Mouse (Mus musculus) forebrain, embryonic 13.5 days (tissue): ENCODE measurements around the gene Sesn2. TPM values are rescaled to one million over a fixed set of nuclear protein-coding genes. Genes with fewer than 3 reads are reported as not detected.

Experiments
- ATAC-seq: fragments of 200-750 bp; cut with Nextera tagmentation; 2 replicates; pipeline ENCODE4 v1.8.0; 2017
- H3K27ac ChIP-seq: fragments of 300-500 bp; sonication (generic); 2 replicates; pipeline ENCODE4 v1.5.1; 2015; ENCODE audit warnings: inconsistent platforms, mild to moderate bottlenecking, moderate library complexity
- H3K27me3 ChIP-seq: fragments of 300-500 bp; sonication (generic); 2 replicates; pipeline ENCODE4 v1.6.1; 2015; ENCODE audit warnings: mild to moderate bottlenecking, inconsistent platforms
- H3K36me3 ChIP-seq: fragments of 300-500 bp; sonication (generic); 2 replicates; pipeline ENCODE4 v1.6.1; 2015; ENCODE audit warnings: mild to moderate bottlenecking, inconsistent platforms; ENCODE audit not compliant: poor library complexity, severe bottlenecking
- H3K4me1 ChIP-seq: fragments of 300-500 bp; sonication (generic); 2 replicates; pipeline ENCODE4 v1.6.1; 2015; ENCODE audit warnings: inconsistent platforms
- H3K4me2 ChIP-seq: fragments of 300-500 bp; sonication (generic); 2 replicates; pipeline ENCODE4 v1.6.1; 2015; ENCODE audit warnings: inconsistent platforms, mild to moderate bottlenecking, moderate library complexity
- H3K4me3 ChIP-seq: fragments of 300-500 bp; sonication (generic); 2 replicates; pipeline ENCODE4 v1.5.1; 2015; ENCODE audit warnings: mild to moderate bottlenecking, inconsistent platforms
- H3K9ac ChIP-seq: fragments of 300-500 bp; sonication (generic); 2 replicates; pipeline ENCODE4 v1.6.1; 2015; ENCODE audit warnings: mild to moderate bottlenecking, inconsistent platforms
- H3K9me3 ChIP-seq: fragments of 300-500 bp; sonication (generic); replicated peaks from 2 replicates; pipeline ENCODE4 v1.6.1; 2016; ENCODE audit warnings: inconsistent platforms
- WGBS: fragments of 180-500 bp; shearing (Covaris S2); methylation state at CpG from one replicate; pipeline ENCODE4 v1.1.7; 2015; 5-methylcytosine and 5-hydroxymethylcytosine counted together
- polyA plus RNA-seq: library from polyadenylated mRNA; unstranded; fragments of >200 nt; fragmentation: Nextera tagmentation; extraction: Ambion mirVana; gene quantifications from 2 replicates; pipeline ENCODE4 v1.2.1, GENCODE M21; 2015

The Sesn2 gene
- polyA plus RNA-seq, 1 experiment from 2014 or later: 6.3 TPM

DNA sequence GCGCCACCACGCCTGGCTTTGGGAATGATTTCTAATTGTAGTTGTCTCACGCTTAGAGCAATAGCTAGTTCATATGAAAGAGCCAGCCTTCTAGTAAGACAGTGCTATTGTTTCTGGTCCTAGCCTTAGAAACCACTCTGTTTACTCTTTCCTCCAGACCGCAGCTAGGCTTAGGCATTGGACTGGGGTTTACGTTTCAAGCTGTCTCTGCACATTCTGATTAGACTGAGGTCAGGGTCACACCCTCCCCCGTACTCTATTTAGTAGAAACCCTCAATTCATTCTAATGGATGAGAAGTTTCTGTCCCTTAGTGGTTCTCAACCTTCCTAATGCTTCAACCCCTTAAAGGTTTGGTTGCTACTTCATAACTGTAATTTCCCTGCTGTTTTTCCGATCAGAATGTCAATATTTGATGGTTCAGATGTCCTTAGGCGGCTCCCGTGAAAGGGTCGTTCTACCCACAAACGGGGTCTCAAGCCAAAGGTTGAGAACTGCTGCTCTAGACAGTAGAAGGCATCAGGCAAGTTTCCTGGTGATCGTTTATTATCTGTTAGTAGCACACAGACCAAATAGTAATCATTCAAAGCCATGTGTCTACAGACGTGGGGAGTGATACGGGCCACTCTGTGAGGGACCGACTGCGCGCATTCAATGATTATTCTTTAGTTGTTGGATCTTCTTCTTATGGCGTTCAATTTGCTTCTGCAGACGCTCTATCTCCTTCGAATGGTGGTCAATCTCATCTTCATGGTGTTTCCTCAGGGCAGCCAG, 19.9 kb upstream of the Sesn2 start:
- H3K4me2 ChIP-seq: no peak overlapping the region
- no peaks in the 10 kb centered on the region for H3K9me3 ChIP-seq
- H3K36me3 ChIP-seq: peaks cover 25% of the 10 kb centered on the region
- H3K9ac ChIP-seq: no peak overlapping the region
- no peak overlapping the region for H3K27ac ChIP-seq
- WGBS: 96% methylated on average over 20 of the region's 20 CpGs
- peaks cover 24% of the 10 kb centered on the region for H3K4me1 ChIP-seq
- no peaks in the 10 kb centered on the region for H3K27me3 ChIP-seq
- no peak for ATAC-seq
- H3K4me3 ChIP-seq: no peak overlapping the region

DNA sequence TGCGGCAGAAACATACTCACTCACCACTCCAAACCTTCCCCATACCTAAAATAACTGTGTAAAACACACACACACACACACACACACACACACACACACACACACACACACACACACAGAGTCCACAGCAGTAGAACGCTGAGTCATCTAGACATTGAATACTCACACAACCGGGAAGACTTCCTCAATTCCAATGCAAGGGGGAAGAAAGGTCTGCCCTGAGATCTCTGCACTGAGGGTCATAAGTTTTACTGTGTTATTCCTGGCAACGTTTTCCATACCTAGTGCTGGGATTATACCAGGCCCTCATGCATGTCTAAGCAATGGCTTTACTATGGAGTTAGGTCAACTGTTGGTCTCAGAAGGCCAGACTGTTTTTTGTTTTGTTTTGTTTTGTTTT, 19.0 kb upstream of the Sesn2 start:
- Histone ChIP-seq H3K4me2 (no peak overlapping the region), H3K27me3 (no peaks in the 10 kb centered on the region), H3K9ac (no peak overlapping the region), H3K4me1 (peaks cover 25% of the 10 kb centered on the region), H3K36me3 (peaks cover 25% of the 10 kb centered on the region), H3K9me3 (no peaks in the 10 kb centered on the region), H3K4me3 (no peak overlapping the region), H3K27ac (no peak overlapping the region)
- 84% methylated on average over 4 of the region's 4 CpGs for WGBS
- no peak for ATAC-seq

DNA sequence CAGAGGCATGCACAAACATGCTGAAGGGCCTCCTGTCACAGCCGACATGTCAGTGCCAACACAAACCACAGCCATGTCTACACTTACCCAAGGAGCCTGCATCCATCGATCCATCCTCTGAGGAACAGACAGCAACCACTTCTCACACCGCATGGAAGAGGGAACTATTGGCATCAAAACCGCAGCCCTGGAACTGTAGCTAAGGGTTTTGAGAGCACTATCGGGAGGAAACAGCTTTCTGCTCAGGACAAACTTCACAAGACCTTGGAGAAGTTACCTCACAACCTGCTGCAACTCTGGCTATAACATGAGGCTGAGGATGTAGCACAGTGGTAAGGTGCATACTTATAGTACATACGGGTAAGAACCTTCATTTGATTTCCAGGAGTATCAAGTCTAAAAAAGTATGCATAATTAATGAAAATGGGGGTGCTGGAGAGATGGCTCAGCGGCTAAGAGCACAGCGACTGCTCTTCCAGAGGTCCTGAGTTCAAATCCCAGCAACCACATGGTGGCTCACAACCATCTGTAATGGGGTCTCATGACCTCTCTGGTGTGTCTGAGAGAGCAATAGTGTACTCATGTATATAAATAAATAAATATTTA, 17.7 kb upstream of the Sesn2 start:
- H3K9me3 ChIP-seq: no peaks in the 10 kb centered on the region
- no peak overlapping the region for H3K4me3 ChIP-seq
- H3K9ac ChIP-seq: no peak overlapping the region
- peaks cover 25% of the 10 kb centered on the region for H3K36me3 ChIP-seq
- H3K4me1 ChIP-seq: peaks cover 20% of the 10 kb centered on the region
- no peak for ATAC-seq
- H3K27ac ChIP-seq: no peak overlapping the region
- no peak overlapping the region for H3K4me2 ChIP-seq
- H3K27me3 ChIP-seq: no peaks in the 10 kb centered on the region
- WGBS: 92% methylated on average over 8 of the region's 8 CpGs

DNA sequence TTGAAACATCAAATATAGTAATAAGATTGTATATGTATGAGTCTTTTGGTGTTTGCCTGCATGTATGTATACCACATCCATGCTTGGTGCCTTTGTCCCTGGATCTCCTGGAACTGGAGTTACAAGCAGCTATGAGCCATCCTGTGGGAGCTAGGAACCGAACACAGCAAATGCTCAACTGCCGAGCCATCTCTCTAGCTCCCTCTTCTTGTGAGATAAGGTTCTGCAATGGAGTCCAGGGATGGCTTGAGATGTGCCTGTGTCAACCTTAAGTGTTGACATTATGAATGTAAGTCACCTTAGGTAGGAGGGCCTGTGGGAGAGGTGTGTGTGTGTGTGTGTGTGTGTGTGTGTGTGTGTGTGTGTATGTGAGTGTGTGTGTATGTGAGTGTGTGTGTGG, 16.4 kb upstream of the Sesn2 start:
- Histone ChIP-seq H3K36me3 (peaks cover 25% of the 10 kb centered on the region), H3K27me3 (no peaks in the 10 kb centered on the region), H3K9ac (no peak overlapping the region), H3K4me3 (no peak overlapping the region), H3K4me2 (no peak overlapping the region), H3K27ac (no peak overlapping the region), H3K9me3 (no peaks in the 10 kb centered on the region), H3K4me1 (peaks cover 9% of the 10 kb centered on the region)
- 50% methylated on average over 2 of the region's 2 CpGs for WGBS
- ATAC-seq: no peak

DNA sequence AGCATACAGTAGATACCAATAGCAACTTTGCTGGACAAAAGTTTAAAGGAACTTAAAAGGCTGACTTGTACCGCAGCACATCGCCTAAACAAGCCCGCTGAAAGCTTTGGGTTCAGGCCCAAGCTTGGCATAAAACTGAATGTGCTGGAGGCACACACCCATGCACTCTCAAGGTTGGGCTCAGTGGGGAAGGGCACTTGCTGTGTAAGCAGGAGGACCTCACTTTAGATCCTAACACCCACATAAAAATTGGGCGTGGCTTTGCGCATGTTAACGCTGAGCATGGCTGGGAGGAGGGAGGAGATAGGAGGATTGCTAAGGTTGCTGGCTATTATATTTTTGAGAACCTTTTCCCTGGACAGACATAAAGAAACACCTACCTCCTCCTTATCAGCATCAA, 14.5 kb upstream of the Sesn2 start:
- Histone ChIP-seq H3K27me3 (no peaks in the 10 kb centered on the region), H3K27ac (no peak overlapping the region), H3K9ac (no peak overlapping the region), H3K9me3 (no peaks in the 10 kb centered on the region), H3K4me1 (peaks cover 6% of the 10 kb centered on the region; the same call in 1 of the 2 replicates), H3K36me3 (peaks cover 8% of the 10 kb centered on the region), H3K4me2 (no peak overlapping the region), H3K4me3 (no peak overlapping the region)
- 43% methylated on average over 6 of the region's 6 CpGs for WGBS
- ATAC-seq: no peak

DNA sequence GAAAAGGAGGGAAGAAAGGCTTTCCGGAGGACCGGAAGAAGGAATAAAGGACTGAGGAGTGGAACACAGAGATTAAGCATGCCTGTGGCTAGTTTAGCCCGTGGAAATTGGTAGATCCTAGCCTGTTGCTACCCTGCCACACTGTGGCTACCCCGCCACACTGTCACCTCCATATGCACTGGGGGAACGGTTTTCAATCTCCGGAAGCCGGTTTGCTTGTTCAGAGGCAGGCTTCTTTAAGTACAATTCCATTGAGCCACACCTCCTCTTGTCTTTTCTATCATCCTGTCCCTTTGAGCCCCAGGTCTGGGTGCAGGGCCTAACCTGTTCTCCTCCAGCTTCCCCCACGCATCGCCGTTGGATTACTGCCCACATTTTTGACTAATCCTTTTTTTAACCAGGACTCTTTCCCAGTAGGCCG, 14.0 kb upstream of the Sesn2 start:
- peaks cover 6% of the 10 kb centered on the region; the same call in 1 of the 2 replicates for H3K4me1 ChIP-seq
- peaks cover 4% of the 10 kb centered on the region; the same call in 1 of the 2 replicates for H3K36me3 ChIP-seq
- no peak overlapping the region for H3K4me3 ChIP-seq
- H3K9ac ChIP-seq: no peak overlapping the region
- no peak overlapping the region for H3K27ac ChIP-seq
- ATAC-seq: no peak
- WGBS: 9% methylated on average over 11 of the region's 11 CpGs
- no peaks in the 10 kb centered on the region for H3K27me3 ChIP-seq
- no peak overlapping the region; the same call in 1 of the 2 replicates for H3K4me2 ChIP-seq
- no peaks in the 10 kb centered on the region for H3K9me3 ChIP-seq

DNA sequence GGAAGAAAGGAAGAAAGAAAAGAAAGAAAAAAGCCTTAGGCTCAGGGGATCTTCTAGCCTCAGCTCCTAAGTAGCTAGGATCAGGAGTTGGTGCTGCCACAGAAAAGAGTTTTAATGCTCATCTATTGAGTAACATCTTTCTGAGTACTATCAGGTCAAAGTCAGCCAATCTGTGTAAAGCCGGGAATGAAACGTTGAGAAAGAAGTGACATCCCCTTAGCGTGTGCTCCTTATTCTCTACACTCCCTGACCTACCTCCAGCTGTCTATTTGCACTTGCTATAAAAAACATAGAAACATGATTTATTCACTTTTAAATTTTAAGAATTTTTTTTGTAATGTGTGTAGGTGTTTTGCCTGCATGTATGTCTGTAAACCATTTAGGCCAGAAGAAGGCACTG, 8.9 kb upstream of the Sesn2 start:
- 89% methylated on average over 3 of the region's 3 CpGs for WGBS
- Histone ChIP-seq H3K4me1 (peaks cover 12% of the 10 kb centered on the region), H3K27ac (no peak overlapping the region), H3K9me3 (no peaks in the 10 kb centered on the region), H3K9ac (no peak overlapping the region), H3K27me3 (no peaks in the 10 kb centered on the region), H3K4me3 (no peak overlapping the region), H3K4me2 (no peak overlapping the region), H3K36me3 (no peaks in the 10 kb centered on the region)
- no peak for ATAC-seq

DNA sequence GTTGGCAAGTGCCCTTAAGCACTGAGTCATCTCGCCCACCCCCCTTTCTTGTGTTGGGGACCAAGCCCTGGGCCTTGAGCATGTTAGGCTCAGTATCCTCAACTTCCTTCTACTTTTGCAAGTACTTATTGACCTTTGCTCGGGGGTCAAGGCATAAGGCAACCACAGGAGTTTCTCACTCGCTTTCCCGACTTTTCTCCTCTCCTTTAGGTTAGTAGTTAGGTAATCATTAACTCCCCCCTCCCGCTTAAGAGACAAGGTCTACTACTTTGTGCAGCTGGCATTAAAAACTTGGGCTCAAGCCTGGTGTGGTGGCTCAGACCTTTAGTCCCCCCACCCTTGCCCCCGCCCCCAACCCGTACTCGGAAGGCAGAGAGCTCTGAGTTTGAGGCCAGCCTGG, 7.8 kb upstream of the Sesn2 start:
- Histone ChIP-seq H3K9me3 (no peaks in the 10 kb centered on the region), H3K9ac (no peak overlapping the region), H3K27ac (no peak overlapping the region), H3K4me1 (peaks cover 12% of the 10 kb centered on the region), H3K4me3 (no peak overlapping the region), H3K4me2 (no peak overlapping the region), H3K36me3 (no peaks in the 10 kb centered on the region), H3K27me3 (peaks cover 4% of the 10 kb centered on the region; the same call in 1 of the 2 replicates)
- ATAC-seq: no peak
- WGBS: 86% methylated on average over 8 of the region's 8 CpGs

DNA sequence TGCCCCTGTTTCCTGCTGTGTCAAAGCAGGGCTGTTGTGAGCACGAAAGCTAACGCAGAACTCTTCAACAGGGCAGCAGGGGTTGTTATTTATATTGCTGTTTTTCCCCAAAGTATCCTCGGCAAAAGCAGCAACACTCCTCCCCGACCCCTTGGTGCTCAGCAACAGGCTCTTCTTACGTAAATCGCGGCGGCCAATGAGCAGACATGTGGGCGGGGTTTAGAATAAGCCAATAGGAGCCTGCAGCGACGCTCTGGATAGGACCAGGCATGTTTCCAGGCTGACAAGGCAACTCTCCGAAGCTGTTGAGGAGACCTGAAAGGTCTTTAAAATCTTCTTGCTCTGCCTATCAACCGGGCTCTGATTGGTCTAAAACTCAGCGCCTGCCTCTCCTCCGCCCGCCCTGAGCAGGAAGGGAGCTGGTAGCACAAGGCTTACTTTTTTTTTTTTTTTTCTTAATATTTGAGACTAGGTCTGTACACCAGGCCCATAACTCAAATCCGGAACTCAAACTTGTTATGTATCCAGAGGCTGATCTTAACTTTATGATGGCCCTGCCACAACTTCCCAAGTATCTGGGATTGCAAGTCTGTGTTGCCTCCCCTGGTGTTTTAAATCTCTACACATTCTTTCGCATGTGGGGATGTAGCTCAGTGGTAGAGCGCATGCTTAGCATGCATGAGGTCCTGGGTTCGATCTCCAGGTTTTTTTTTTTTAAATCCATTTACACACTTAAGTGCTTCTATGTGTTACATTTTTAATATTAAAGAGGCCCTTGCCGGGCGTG, 5.3 kb upstream of the Sesn2 start:
- 21% methylated on average over 22 of the region's 22 CpGs for WGBS
- Histone ChIP-seq H3K27ac (peak overlapping the region; percentile 48; the same call in 1 of the 2 replicates), H3K36me3 (no peaks in the 10 kb centered on the region), H3K4me2 (peak overlapping the region; percentile 97), H3K27me3 (peaks cover 4% of the 10 kb centered on the region; the same call in 1 of the 2 replicates), H3K4me3 (peak overlapping the region; percentile 48), H3K9me3 (no peaks in the 10 kb centered on the region), H3K9ac (peak overlapping the region; percentile 38; the same call in 1 of the 2 replicates), H3K4me1 (peaks cover 12% of the 10 kb centered on the region)
- ATAC-seq: peak; percentile 94

DNA sequence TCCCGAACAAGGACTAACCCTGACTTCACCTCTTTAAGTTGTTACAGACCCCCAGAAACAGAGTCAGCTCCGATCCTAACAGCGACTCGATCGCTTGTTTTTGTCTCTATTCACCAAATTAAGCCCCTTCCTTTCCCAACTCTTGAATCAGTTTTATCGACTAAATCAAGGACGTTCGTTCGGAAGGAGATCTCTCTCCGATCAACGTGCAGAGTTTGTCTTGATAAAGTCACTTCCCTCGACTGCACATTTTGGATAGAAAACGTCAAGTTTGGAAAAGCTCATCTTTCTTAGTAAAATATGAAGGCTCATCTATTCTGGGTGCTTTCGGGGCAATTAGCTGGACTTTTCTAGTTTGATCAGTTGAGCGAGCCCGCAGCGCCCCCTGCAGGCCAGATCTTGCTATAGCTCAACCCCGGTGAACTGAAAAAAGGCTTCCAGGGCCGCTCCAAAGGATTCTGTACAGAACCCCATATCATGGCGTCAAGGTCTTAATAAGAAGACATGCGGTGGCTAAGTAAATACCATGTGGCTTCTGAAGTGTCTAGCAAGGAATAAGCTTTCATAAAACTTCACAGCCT, 4.3 kb upstream of the Sesn2 start:
- peak overlapping the region; percentile 38; the same call in 1 of the 2 replicates for H3K9ac ChIP-seq
- peaks cover 4% of the 10 kb centered on the region; the same call in 1 of the 2 replicates for H3K27me3 ChIP-seq
- 0 out of 2 replicates have a peak overlapping the region, but pooled peaks have one; percentile 1 for H3K27ac ChIP-seq
- WGBS: under 1% methylated on average over 21 of the region's 21 CpGs
- H3K9me3 ChIP-seq: no peaks in the 10 kb centered on the region
- peak overlapping the region; percentile 48 for H3K4me3 ChIP-seq
- H3K36me3 ChIP-seq: no peaks in the 10 kb centered on the region
- peaks cover 12% of the 10 kb centered on the region for H3K4me1 ChIP-seq
- peak overlapping the region; percentile 97 for H3K4me2 ChIP-seq
- 0 out of 2 replicates have a peak, but pooled peaks have one; percentile 20 for ATAC-seq

DNA sequence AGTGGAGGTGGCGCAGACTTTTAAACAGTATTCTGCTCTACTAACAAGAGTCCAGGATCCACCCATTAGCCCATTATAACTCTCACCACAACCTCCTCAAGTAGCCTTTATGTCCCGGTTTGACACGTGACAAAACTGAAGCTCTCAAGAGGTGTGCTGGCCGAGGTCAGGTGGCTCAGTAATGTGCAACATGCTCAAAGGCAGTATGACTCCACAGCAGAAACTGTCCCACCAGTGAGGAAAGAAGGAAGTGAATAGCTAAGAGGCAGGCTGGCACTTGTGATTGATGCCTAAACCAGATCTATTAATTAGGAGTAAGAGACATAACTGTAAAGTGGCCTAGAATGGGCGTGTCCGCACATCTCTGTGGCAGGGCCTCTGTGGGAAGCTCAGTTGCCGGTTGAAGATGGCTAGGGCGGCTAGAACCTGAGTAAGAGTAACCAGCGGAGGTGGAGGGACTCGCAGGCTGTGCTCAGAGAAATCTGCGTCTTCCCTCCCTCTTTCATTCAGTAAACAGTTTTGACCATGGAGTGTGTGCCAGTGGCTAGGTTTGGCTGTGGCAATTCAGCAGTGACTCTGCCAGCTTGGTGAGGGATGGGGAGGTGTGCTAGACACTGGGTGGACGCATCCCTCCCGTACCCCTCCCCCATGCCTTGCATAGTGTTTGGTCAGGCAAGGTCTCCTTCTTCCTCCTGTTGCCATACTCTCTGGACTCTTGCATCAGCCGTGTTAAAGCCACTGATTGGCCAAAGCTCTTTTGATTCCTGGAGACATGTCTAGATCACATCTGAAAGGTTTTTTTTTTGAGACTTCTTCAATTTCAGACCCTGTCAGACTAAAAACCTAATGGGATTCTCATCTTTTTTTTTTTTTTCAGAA, 3.3 kb upstream of the Sesn2 start:
- 31% methylated on average over 14 of the region's 14 CpGs for WGBS
- Histone ChIP-seq H3K9me3 (no peaks in the 10 kb centered on the region), H3K9ac (no peak overlapping the region), H3K36me3 (no peaks in the 10 kb centered on the region), H3K27ac (no peak overlapping the region), H3K27me3 (peaks cover 4% of the 10 kb centered on the region; the same call in 1 of the 2 replicates), H3K4me2 (peak overlapping the region; percentile 97; the same call in 1 of the 2 replicates), H3K4me1 (peaks cover 21% of the 10 kb centered on the region), H3K4me3 (no peak overlapping the region)
- no peak for ATAC-seq
